Mouse (Mus musculus) gastrocnemius, postnatal 25 days (tissue): ENCODE measurements around the gene Gm8237. TPM values are rescaled to one million over a fixed set of nuclear protein-coding genes. Genes with fewer than 3 reads are reported as not detected.
"Not testable (repeated sequence)": the region's sequence is repeated elsewhere in the genome, so short reads cannot be mapped to it uniquely, and the experiment has no call there.

ENCODE experiments used
- DNase-seq: peaks from one replicate; pipeline ENCODE4 v3.0.0; 2022
- long read RNA-seq, 2 experiments: library from polyadenylated mRNA; stranded (forward); transcript quantifications; one replicate each; pipeline ENCODE4 v2.0.0; 2021
- total RNA-seq, 2 experiments: library from RNA; stranded (reverse); gene quantifications; 1 replicate in 1 of 2; 2 replicates in 1 of 2; pipeline ENCODE4 v1.2.3; 2021

The Gm8237 gene
- total RNA-seq, result not detected
- long read RNA-seq, experiment 1, result 0 reads
- long read RNA-seq, experiment 2, partial matches to known transcripts, result 0 of 1 reads
- long read RNA-seq, experiment 2, other reads (novel, unspliced or antisense), result 1 of 1 reads

DNA sequence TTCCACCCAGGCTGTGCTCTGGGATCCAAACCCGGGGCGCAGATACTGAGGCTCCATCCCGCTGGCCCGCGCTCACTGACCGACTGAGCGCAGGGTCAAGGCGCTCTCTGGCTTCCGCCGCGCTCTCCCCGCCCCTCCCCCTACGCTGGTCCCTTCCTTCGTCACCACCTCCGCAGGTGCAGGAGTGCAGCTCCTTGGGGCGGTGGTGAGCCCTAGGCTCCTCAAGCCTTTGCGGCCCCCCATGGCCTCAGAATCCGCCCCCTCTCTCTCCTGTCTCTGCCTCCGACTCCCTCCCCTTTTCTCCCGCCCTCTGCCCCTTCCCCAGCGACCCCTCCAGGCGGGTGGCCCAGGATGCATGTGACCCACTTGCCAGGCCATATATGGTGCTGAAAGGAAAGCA lies at the start of gene Gm8237:
Gm8237 (minus strand) TSS at position 142 of the 400 bp plus-strand sequence.
- DNase-seq, result not testable (repeated sequence)

DNA sequence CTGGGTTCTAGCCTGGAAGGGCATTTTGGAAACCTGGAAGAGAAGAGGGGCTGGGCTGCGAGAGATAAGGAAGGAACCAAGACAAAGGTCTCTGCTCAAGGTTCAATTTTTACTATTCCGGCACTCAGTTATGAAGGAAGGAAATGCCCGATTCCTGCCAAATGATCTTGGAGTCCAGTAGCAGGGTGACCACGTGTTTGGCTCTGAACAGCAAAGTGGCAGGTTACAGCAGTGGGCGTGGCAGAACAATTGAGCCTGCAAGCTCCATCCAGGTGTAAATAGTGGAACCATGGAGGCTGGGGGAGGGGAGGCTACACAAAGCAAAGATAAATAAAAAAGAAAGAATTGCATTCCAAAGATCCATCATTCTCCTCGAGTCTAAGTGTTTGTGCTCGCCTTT lies 43.1 kb upstream of the Gm8237 start:
- DNase-seq, result not testable (repeated sequence)

- DNase-seq, result peak; percentile 4
Measured at GRCm38 (mm10) chr14:5918330-5918942, 38.3 kb upstream of the Gm8237 start.

DNA sequence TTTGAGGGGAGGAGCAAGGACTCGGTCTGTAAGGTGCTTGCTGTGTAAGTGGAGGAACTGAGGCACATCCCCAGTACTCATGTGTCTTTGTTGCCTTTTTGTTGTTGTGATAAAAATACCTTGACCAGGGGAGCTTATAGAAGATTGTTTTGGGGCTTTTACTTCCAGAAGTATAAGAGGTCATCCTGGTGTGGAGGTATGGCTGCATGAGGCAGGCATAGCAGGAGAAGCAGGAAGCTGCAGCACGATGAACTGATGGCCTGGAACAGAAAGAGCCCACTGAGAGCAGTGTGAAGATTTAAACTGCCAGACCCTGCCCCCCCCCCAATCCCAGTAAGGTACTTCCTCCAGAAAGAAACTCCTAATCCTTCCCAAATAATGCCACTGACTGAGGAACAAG lies 33.5 kb upstream of the Gm8237 start:
- DNase-seq, result not testable (repeated sequence)

- DNase-seq, result not testable (repeated sequence)
Measured at GRCm38 (mm10) chr14:5879791-5880190, 391 bp downstream of the Gm8237 start.

DNA sequence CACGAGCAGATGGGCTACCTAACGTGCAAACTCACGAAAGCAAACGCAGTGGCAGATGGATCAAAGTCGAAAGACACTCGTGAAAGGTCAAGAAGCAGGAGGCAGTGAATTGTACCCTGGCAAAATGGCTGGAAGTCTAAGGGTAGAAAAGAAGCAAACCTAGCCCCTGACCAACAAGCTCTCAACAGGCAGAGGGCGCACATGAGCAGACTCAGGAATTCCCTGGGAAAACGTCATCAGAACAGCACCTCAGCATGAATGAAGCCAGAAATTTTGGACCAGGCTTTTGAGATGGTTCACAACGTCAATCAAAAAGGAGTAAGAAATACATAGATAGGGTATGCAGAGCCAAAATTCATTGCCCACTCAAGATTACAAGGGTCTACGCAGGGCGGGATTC lies 1.0 kb downstream of the Gm8237 start:
- not testable (repeated sequence) for DNase-seq

DNA sequence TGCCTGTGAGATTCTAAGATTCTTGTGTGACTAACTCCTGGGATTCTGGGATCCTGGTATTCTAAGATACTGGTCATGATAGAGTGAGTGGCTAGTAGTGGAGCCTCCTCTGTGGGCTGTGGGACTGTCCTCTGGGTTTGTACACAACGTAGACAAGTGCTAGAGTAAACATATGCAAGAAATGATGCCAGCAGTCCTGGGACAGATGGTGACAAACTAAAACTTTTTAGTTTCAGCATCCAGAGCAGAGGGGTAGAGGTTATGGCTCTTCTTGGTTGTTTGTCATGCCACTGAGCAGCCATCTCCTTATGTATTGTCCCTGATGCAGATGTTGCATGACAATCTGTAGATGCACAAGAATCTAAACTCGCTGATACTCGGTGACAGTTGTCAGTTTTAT lies 24.3 kb downstream of the Gm8237 start:
- DNase-seq, result not testable (repeated sequence)

- not testable (repeated sequence) for DNase-seq
Measured at GRCm38 (mm10) chr14:5830229-5830628, 50.0 kb downstream of the Gm8237 start, which contains the start of gene Gm3424. Gene Gm3424 (minus strand): TSS chr14:5830329.

DNA sequence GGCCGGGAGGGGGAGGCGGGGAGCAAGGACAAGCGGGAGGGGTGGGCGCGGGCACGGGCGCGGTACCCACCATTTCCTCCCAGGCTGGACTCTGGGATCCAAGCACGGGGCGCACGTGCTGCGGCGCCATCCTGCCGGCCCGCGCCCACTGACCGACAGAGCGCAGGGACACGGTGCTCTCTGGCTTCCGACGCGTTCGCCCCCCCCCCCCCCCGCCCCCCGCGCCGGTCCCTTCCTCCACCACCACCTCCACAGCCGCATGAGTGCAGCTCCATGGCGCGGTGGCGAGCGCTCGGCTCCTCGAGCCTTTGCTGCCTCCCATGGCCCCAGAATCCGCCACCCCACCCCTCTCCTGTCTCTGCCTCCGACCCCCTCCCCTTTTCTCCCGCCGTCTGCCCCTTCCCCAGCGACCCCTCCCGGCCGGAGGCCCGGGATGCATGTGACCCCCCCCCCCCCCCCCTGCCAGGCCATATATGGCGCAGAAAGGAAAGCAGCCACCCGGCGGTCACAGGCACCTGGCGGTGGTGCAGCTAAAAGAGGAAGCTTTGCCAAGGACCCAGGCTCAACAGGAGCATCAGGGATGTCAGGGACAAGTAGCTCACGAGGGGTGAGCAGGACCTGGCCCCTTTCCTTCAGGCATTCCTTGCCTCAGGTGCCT lies 67.4 kb downstream of the Gm8237 start:
- not testable (repeated sequence) for DNase-seq

Other genes with a start within 250 kb of the Gm8237 start
- gene Gm8265, start 247.4 kb downstream of the Gm8237 start, total RNA-seq, result not detected
- not detected for gene Gm9603, start 192.9 kb downstream of the Gm8237 start, total RNA-seq
- not detected for gene Gm3373, start 138.8 kb downstream of the Gm8237 start, total RNA-seq
- gene Gm3383, start 72.4 kb downstream of the Gm8237 start, total RNA-seq, result under 1 TPM; 0.33 to 0.40 TPM
- gene Gm3424, start 50.1 kb downstream of the Gm8237 start, total RNA-seq, result not detected
- gene Gm3248, start 81.4 kb upstream of the Gm8237 start, total RNA-seq, result under 1 TPM in 1 of 2 experiments, not detected in 1; 0.15 TPM
- gene Gm3453, start 98.8 kb upstream of the Gm8237 start, total RNA-seq, result not detected
- gene Gm6337, start 177.9 kb upstream of the Gm8237 start, total RNA-seq, result not detected
- gene Gm8206, start 213.6 kb upstream of the Gm8237 start, total RNA-seq, result not detected
- under 1 TPM in 1 of 2 experiments, not detected in 1; 0.18 TPM for gene Gm3468, start 228.3 kb upstream of the Gm8237 start, total RNA-seq
- gene Gm3476, start 245.4 kb upstream of the Gm8237 start, total RNA-seq, result not detected